Mouse (Mus musculus) cerebellum, postnatal 25 days (tissue): ENCODE measurements around the gene Cracr2a.

Experiments
- DNase-seq, 2 experiments: peaks; one replicate each; pipeline ENCODE4 v3.0.0; 2021; ENCODE audit warnings: mixed read lengths in 2 of 2

The Cracr2a gene

GRCm38 (mm10) chr6:127571849-127572550 is 10.9 kb downstream of the Cracr2a start:
- DNase-seq = no peak

- no peak for DNase-seq
These were observed 12.8 kb downstream of the Cracr2a start for GRCm38 (mm10) chr6:127573779-127574463.

GRCm38 (mm10) chr6:127575194-127575593 is 14.1 kb downstream of the Cracr2a start:
- no peak for DNase-seq

GRCm38 (mm10) chr6:127577688-127578087 is 16.6 kb downstream of the Cracr2a start:
- DNase-seq = no peak

- no peak for DNase-seq
These were observed 17.2 kb downstream of the Cracr2a start for GRCm38 (mm10) chr6:127578316-127578715.

- DNase-seq = no peak
These were observed 17.7 kb downstream of the Cracr2a start for GRCm38 (mm10) chr6:127578810-127579209.

- no peak for DNase-seq
These were observed 20.8 kb downstream of the Cracr2a start for GRCm38 (mm10) chr6:127581915-127582314.

GRCm38 (mm10) chr6:127582391-127583176 is 21.4 kb downstream of the Cracr2a start:
- peak; percentile 82 to 89 for DNase-seq

- DNase-seq = no peak
These were observed 30.3 kb downstream of the Cracr2a start for GRCm38 (mm10) chr6:127591467-127591866.

GRCm38 (mm10) chr6:127593487-127593886 is 32.3 kb downstream of the Cracr2a start:
- DNase-seq = peak in 1 of 2 experiments; percentile 19

- DNase-seq = no peak
These were observed 38.1 kb downstream of the Cracr2a start for GRCm38 (mm10) chr6:127599280-127599679.

GRCm38 (mm10) chr6:127605067-127606025 is 44.2 kb downstream of the Cracr2a start:
- DNase-seq = no peak

GRCm38 (mm10) chr6:127609673-127610072 is 48.5 kb downstream of the Cracr2a start:
- DNase-seq = no peak

- DNase-seq = no peak
These were observed 50.1 kb downstream of the Cracr2a start for GRCm38 (mm10) chr6:127611216-127611615.

- no peak for DNase-seq
These were observed 53.2 kb downstream of the Cracr2a start for GRCm38 (mm10) chr6:127614083-127614984.

GRCm38 (mm10) chr6:127616623-127617022 is 55.5 kb downstream of the Cracr2a start:
- DNase-seq = no peak

GRCm38 (mm10) chr6:127617258-127618025 is 56.3 kb downstream of the Cracr2a start:
- DNase-seq = peak; percentile 50 to 64

- DNase-seq = no peak
These were observed 57.5 kb downstream of the Cracr2a start for GRCm38 (mm10) chr6:127618686-127619085.

GRCm38 (mm10) chr6:127625135-127625534 is 64.0 kb downstream of the Cracr2a start:
- DNase-seq = peak; percentile 54 to 82

- DNase-seq = no peak
These were observed 66.3 kb downstream of the Cracr2a start for GRCm38 (mm10) chr6:127627453-127627852.
